Comparison of ENCODE assay signal across 25 mouse cellular contexts in the genomic region with DNA sequence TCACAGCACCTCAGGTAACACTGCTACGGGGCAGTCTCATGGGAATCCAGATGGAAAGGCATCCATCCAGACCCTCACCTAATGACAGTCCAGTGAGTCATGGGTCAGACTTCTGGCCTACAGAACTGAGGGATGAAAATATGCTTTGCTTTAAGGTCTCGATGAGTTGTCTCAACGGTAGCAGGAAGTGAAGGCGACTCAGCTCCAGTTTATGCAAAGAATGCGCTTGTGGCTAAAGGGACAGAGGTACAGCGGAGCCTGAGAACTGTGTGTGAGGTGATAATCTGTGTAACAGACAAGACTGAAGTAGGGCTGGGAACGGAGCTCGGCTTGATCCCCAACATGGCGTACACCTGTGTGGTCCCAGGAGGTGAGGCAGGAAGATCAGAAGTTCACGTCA. TPM values are rescaled to one million over a fixed set of nuclear protein-coding genes. Genes with fewer than 3 reads are reported as not detected.
DNase-seq lines count a peak whose midpoint lies in the region; ATAC-seq and TF ChIP-seq lines count a peak whose summit lies in the region.
"Had no signal": no experiment of that assay in that cellular context is flagged by ENCODE, and none has a peak within 500 bp of the region (broad histone marks: within the 10 kb centered on the region; RNA-seq: fewer than 3 reads in every experiment).

No protein-coding gene starts in this region.

- H3K9me3 ChIP-seq in kidney, embryonic 14.5 days (ENCODE audit: control insufficient read depth, low read length) = no peaks in the 10 kb centered on the region
- H3K9me3 ChIP-seq: heart, embryonic 13.5 days; hindbrain, embryonic 12.5 days; hindbrain, embryonic 15.5 days had no signal

- no peak overlapping the region for H3K9ac ChIP-seq in kidney, embryonic 14.5 days (ENCODE audit: low read depth, low read length)
- H3K9ac ChIP-seq: forebrain, postnatal 0 days; heart, embryonic 13.5 days; hindbrain, embryonic 12.5 days; hindbrain, embryonic 15.5 days had no signal

- peak overlapping the region; percentile 46 for H3K4me2 ChIP-seq in myocyte (ENCODE audit: low read depth)
- no peak overlapping the region for H3K4me2 ChIP-seq in kidney, embryonic 14.5 days (replicated peaks; ENCODE audit: low read depth, low read length)
- H3K4me2 ChIP-seq: heart, embryonic 13.5 days; hindbrain, embryonic 12.5 days; hindbrain, embryonic 15.5 days had no signal

- 91% methylated on average over 10 of the region's 10 CpGs for WGBS in kidney, embryonic 14.5 days

- no peaks in the 10 kb centered on the region for H3K4me1 ChIP-seq in kidney, embryonic 14.5 days (ENCODE audit: control insufficient read depth, insufficient read depth, low read length)
- H3K4me1 ChIP-seq: heart, embryonic 13.5 days; hindbrain, embryonic 12.5 days; hindbrain, embryonic 15.5 days had no signal

- no peak overlapping the region for H3K27ac ChIP-seq in kidney, embryonic 14.5 days (ENCODE audit: low read depth, low read length)
- H3K27ac ChIP-seq: gastrocnemius, adult 2 months; heart, embryonic 13.5 days; hindbrain, embryonic 12.5 days; hindbrain, embryonic 15.5 days had no signal

- H3K4me3 ChIP-seq in myocyte = no peak overlapping the region
- no peak overlapping the region for H3K4me3 ChIP-seq in kidney, embryonic 14.5 days (ENCODE audit: low read length)
- H3K4me3 ChIP-seq: gastrocnemius, adult 2 months; heart, embryonic 13.5 days; hindbrain, embryonic 12.5 days; hindbrain, embryonic 15.5 days had no signal

- no peaks in the 10 kb centered on the region for H3K27me3 ChIP-seq in myocyte (ENCODE audit: control insufficient read depth, insufficient read depth, insufficient read length)
- no peaks in the 10 kb centered on the region for H3K27me3 ChIP-seq in kidney, embryonic 14.5 days (ENCODE audit: control insufficient read depth, insufficient read depth, low read length)
- H3K27me3 ChIP-seq: heart, embryonic 13.5 days; hindbrain, embryonic 15.5 days had no signal

- DNase-seq in 3134 (ENCODE audit: extremely low read depth, insufficient read length, low spot score) = peak; percentile 82
- DNase-seq in 416B (ENCODE audit: low read depth) = peak; percentile 14
- peak; percentile 59 for DNase-seq in NIH3T3 (ENCODE audit: low read depth)
- DNase-seq in right cerebral cortex, postnatal 25 days = no peak
- no peak for DNase-seq in spleen, postnatal 14 days (ENCODE audit: low spot score in 2 of 2)
- DNase-seq: adrenal gland, adult 8-10 months; adrenal gland, postnatal 25 days; B cell, adult 2 months; cerebellum, adult 11-12 months; cerebellum, adult 8-10 months; cerebellum, postnatal 10 days; cerebellum, postnatal 36 days; forebrain, postnatal 0 days; gastrocnemius, adult 2 months; gastrocnemius, postnatal 14 days; heart, adult 18-20 months; heart, postnatal 14 days; heart, postnatal 4 days had no signal

- no peak for TF ChIP-seq POLR2A in myocyte (IDR thresholded peaks at IDR 0.05; ENCODE audit: insufficient read length, low read depth)

- H3ac ChIP-seq in myocyte (ENCODE audit: control insufficient read depth, insufficient read length) = no peak overlapping the region

- ATAC-seq in kidney, embryonic 14.5 days (ENCODE audit: low FRiP score, low TSS enrichment) = no peak
- ATAC-seq: CD4-positive, CD25-positive, alpha-beta regulatory T cell, adult 4 months; forebrain, embryonic 14.5 days; forebrain, postnatal 0 days had no signal

- no peaks in the 10 kb centered on the region for H3K36me3 ChIP-seq in myocyte (ENCODE audit: control insufficient read depth, insufficient read depth)
- H3K36me3 ChIP-seq in kidney, embryonic 14.5 days (ENCODE audit: control insufficient read depth, insufficient read depth, low read length) = no peaks in the 10 kb centered on the region
- H3K36me3 ChIP-seq: heart, embryonic 13.5 days; hindbrain, embryonic 12.5 days; hindbrain, embryonic 15.5 days had no signal

- no peaks in the 10 kb centered on the region for H3K79me2 ChIP-seq in myocyte (ENCODE audit: control insufficient read depth, insufficient read depth)

TF ChIP-seq in myocyte, 11 proteins besides CTCF, POLR2A, EP300 and RAD21:
- no peak for TF ChIP-seq MYOG (IDR thresholded peaks at IDR 0.05; ENCODE audit: control insufficient read depth in 1 of 3, insufficient read depth in 1 of 3, insufficient read length in 2 of 3, low read depth in 2 of 3)

RNA-seq across cellular contexts. Expression of a gene that starts 17.7 kb away (rescaled TPM):
- polyA plus RNA-seq in myocyte (2012; fragmentation: generic; extraction: Trizol) = not detected
- polyA plus RNA-seq in kidney, embryonic 14.5 days (2014; fragmentation: Nextera tagmentation; extraction: Ambion mirVana) = 140 and 164 TPM in 2 replicates

RNA-seq across cellular contexts. Expression of a gene that starts 27.9 kb away (rescaled TPM):
- polyA plus RNA-seq in myocyte (2012; fragmentation: generic; extraction: Trizol) = 266 TPM
- 85.1 and 139 TPM in 2 replicates for polyA plus RNA-seq in kidney, embryonic 14.5 days (2014; fragmentation: Nextera tagmentation; extraction: Ambion mirVana)

RNA-seq across cellular contexts. Expression of a gene that starts 41.4 kb away (rescaled TPM):
- polyA plus RNA-seq in myocyte (2012; fragmentation: generic; extraction: Trizol) = 0.16 TPM
- polyA plus RNA-seq in kidney, embryonic 14.5 days (2014; fragmentation: Nextera tagmentation; extraction: Ambion mirVana) = 179 and 184 TPM in 2 replicates

RNA-seq across cellular contexts. Expression of a gene that starts 54.5 kb away (rescaled TPM):
- 128 TPM for polyA plus RNA-seq in myocyte (2012; fragmentation: generic; extraction: Trizol)
- 39.1 and 46.6 TPM in 2 replicates for polyA plus RNA-seq in kidney, embryonic 14.5 days (2014; fragmentation: Nextera tagmentation; extraction: Ambion mirVana)

Comparison
In these comparisons a context has a peak if more than half of its experiments do, and no peak if none do; other contexts are left out.
1. DNase-seq: peak in 3134 (single experiment), 416B (single experiment) and NIH3T3 (single experiment); none in right cerebral cortex, postnatal 25 days (single experiment) and spleen, postnatal 14 days (0 of 2).
2. RNA of a gene that starts 17.7 kb away (polyA plus RNA-seq): 140 to 164 TPM in kidney, embryonic 14.5 days; not detected in myocyte (single experiment); every median in the first group is over 100 times any median in the second.
3. RNA of a gene that starts 41.4 kb away (polyA plus RNA-seq): 179 to 184 TPM in kidney, embryonic 14.5 days; 0.16 TPM in myocyte (single experiment); every median in the first group is over 100 times any median in the second.